Mouse (Mus musculus) lung, embryonic 16.5 days (tissue): Measurements from ENCODE around the gene Gm5475. TPM values are rescaled to one million over a fixed set of nuclear protein-coding genes. Genes with fewer than 3 reads are reported as not detected.
"Not testable (repeated sequence)": the region's sequence is repeated elsewhere in the genome, so short reads cannot be mapped to it uniquely, and the experiment has no call there.

ENCODE experiments used
- ATAC-seq: fragments of 200-750 bp; cut with Nextera tagmentation; 2 replicates; pipeline ENCODE4 v1.8.0; 2017; ENCODE audit warnings: low read depth, mild to moderate bottlenecking, moderate library complexity
- H3K27ac ChIP-seq: fragments of 300-500 bp; sonication (generic); 2 replicates; pipeline ENCODE4 v1.5.1; 2014; ENCODE audit warnings: mild to moderate bottlenecking, control low read depth, low read length
- H3K27me3 ChIP-seq: fragments of 300-500 bp; sonication (generic); 2 replicates; pipeline ENCODE4 v1.6.1; 2014; ENCODE audit warnings: low read depth, low read length, mixed read lengths; ENCODE audit not compliant: control insufficient read depth, insufficient read depth
- H3K36me3 ChIP-seq: fragments of 300-500 bp; sonication (generic); 2 replicates; pipeline ENCODE4 v1.6.1; 2014; ENCODE audit warnings: low read length; ENCODE audit not compliant: control insufficient read depth, insufficient read depth
- H3K4me1 ChIP-seq: fragments of 300-500 bp; sonication (generic); replicated peaks from 2 replicates; pipeline ENCODE4 v1.6.1; 2014; ENCODE audit warnings: low read length, mixed read lengths; ENCODE audit not compliant: control insufficient read depth, insufficient read depth
- H3K4me2 ChIP-seq: fragments of 300-500 bp; sonication (generic); 2 replicates; pipeline ENCODE4 v1.6.1; 2014; ENCODE audit warnings: low read depth, low read length, control low read depth
- H3K4me3 ChIP-seq: fragments of 300-500 bp; sonication (generic); 2 replicates; pipeline ENCODE4 v1.5.1; 2014; ENCODE audit warnings: mild to moderate bottlenecking, low read length, control low read depth
- H3K9ac ChIP-seq: fragments of 300-500 bp; sonication (generic); 2 replicates; pipeline ENCODE4 v1.6.1; 2014; ENCODE audit warnings: low read length, control low read depth
- H3K9me3 ChIP-seq: fragments of 300-500 bp; sonication (generic); 2 replicates; pipeline ENCODE4 v1.6.1; 2016; ENCODE audit warnings: low read length; ENCODE audit not compliant: control insufficient read depth
- WGBS: fragments of 180-500 bp; shearing (Covaris S2); extraction: QIAGEN DNeasy Blood & Tissue Kit; methylation state at CpG from one replicate; pipeline ENCODE4 v1.1.7; 2014; 5-methylcytosine and 5-hydroxymethylcytosine counted together
- polyA plus RNA-seq: library from polyadenylated mRNA; unstranded; fragments of >200 nt; fragmentation: Nextera tagmentation; extraction: Ambion mirVana; gene quantifications from 2 replicates; pipeline ENCODE4 v1.2.1, GENCODE M21; 2015

Gene Gm5475
- 0.06 and 0.19 TPM in 2 replicates for polyA plus RNA-seq

- WGBS = 22% methylated on average over 3 of the region's 3 CpGs
- not testable (repeated sequence) for H3K27ac ChIP-seq, H3K9me3 ChIP-seq, H3K36me3 ChIP-seq, ATAC-seq
- peak within 1 kb of the TSS; percentile 84 for H3K9ac ChIP-seq
- H3K4me2 ChIP-seq = peak within 1 kb of the TSS; percentile 92
- peaks cover 16% of the 10 kb centered on the region for H3K27me3 ChIP-seq
- peak within 1 kb of the TSS; percentile 87 for H3K4me3 ChIP-seq
- H3K4me1 ChIP-seq = peaks cover 16% of the 10 kb centered on the region
These were observed at the start of gene Gm5475 for GRCm38 (mm10) chr15:100421758-100422197. Gene Gm5475 (plus strand): TSS chr15:100422147.

DNA sequence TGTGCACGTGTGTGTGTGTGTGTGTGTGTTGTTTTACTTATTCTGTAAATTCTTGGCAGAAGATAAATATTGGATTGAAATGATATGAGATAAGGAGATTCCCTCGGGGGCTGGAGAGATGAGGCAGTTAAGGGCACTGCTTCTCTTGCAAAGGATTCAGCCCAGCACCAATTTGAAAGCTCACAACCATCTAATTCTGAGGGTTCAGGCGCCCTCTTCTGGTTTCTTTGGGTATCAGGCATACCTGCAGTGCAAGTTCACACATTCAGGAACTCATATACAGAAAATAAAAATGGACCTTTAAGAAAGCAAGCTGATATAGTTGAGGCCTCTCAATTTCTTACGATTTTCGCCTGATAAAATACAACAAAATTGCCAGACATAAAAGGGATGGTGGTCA, 46.9 kb upstream of the Gm5475 start:
- WGBS = 31% methylated on average over 5 of the region's 5 CpGs
- H3K4me3 ChIP-seq = no peak overlapping the region
- no peak for ATAC-seq
- no peaks in the 10 kb centered on the region for H3K4me1 ChIP-seq
- no peak overlapping the region for H3K4me2 ChIP-seq
- H3K9me3 ChIP-seq = no peaks in the 10 kb centered on the region
- no peaks in the 10 kb centered on the region for H3K36me3 ChIP-seq
- H3K27ac ChIP-seq = no peak overlapping the region
- H3K9ac ChIP-seq = no peak overlapping the region
- no peaks in the 10 kb centered on the region for H3K27me3 ChIP-seq

GRCm38 (mm10) chr15:100377847-100378505, 44.0 kb upstream of the Gm5475 start:
- not testable (repeated sequence) for H3K9ac ChIP-seq, H3K4me2 ChIP-seq, H3K36me3 ChIP-seq, H3K4me1 ChIP-seq, H3K27ac ChIP-seq, H3K4me3 ChIP-seq, H3K27me3 ChIP-seq, H3K9me3 ChIP-seq
- 22% methylated on average over 3 of the region's 9 CpGs for WGBS
- peak; percentile 57 for ATAC-seq

- no peak overlapping the region for H3K4me3 ChIP-seq
- H3K9ac ChIP-seq = no peak overlapping the region
- 80% methylated on average over 8 of the region's 8 CpGs for WGBS
- H3K27me3 ChIP-seq = no peaks in the 10 kb centered on the region
- H3K27ac ChIP-seq = no peak overlapping the region
- H3K4me1 ChIP-seq = peaks cover 3% of the 10 kb centered on the region; the same call in 1 of the 2 replicates
- no peak; the same call in 1 of the 2 replicates for ATAC-seq
- no peak overlapping the region for H3K4me2 ChIP-seq
- no peaks in the 10 kb centered on the region for H3K9me3 ChIP-seq
- no peaks in the 10 kb centered on the region for H3K36me3 ChIP-seq
These were observed 42.3 kb upstream of the Gm5475 start for GRCm38 (mm10) chr15:100379658-100380057.

DNA sequence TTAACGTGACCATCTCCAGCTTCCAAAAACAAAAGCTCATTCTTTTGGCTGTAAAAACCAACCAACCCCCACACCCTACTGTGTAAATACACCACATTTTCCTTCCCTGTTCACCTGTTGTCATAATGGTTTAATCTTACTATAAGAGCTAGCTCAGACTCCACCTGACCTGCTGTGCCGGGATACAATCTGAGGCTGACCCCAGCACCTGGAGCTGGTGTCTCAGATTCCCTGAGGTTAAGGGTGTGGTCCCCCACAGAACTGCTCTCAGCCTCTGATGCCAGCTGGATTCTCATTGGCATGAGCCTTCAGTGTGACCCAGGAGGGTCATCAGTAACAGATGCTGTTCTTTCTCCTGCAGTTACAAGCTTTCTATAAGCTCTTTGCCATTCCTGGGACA, 41.8 kb upstream of the Gm5475 start:
- WGBS = 46% methylated on average over 2 of the region's 2 CpGs
- no peak overlapping the region for H3K9ac ChIP-seq
- peaks cover 3% of the 10 kb centered on the region; the same call in 1 of the 2 replicates for H3K4me1 ChIP-seq
- H3K36me3 ChIP-seq = no peaks in the 10 kb centered on the region
- no peaks in the 10 kb centered on the region for H3K9me3 ChIP-seq
- H3K4me2 ChIP-seq = no peak overlapping the region
- H3K27ac ChIP-seq = peak overlapping the region; percentile 49; the same call in 1 of the 2 replicates
- H3K27me3 ChIP-seq = no peaks in the 10 kb centered on the region
- H3K4me3 ChIP-seq = no peak overlapping the region
- peak; percentile 59; the same call in 1 of the 2 replicates for ATAC-seq

DNA sequence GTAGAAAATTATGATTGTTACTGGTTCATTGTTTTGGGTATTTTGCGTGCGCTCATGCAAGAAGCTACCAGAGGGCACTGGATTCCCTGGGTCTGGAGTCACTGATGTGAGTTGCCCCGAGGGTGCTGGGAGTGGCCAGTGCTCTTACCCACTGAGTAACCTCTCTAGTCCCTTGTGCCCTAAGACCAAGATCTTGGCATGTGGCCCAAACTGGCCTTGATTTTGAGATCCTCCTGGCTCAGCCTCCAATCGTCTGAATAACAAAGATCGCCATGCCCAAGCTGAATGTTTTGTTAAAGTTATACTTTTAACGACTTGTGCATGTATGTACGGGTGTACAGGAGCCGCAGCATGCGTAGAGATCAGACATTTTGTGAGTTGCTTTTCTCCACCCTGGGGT, 36.2 kb upstream of the Gm5475 start:
- no peaks in the 10 kb centered on the region for H3K27me3 ChIP-seq
- no peak overlapping the region for H3K4me2 ChIP-seq
- no peaks in the 10 kb centered on the region for H3K9me3 ChIP-seq
- WGBS = 92% methylated on average over 9 of the region's 9 CpGs
- no peak overlapping the region for H3K4me3 ChIP-seq
- no peaks in the 10 kb centered on the region for H3K36me3 ChIP-seq
- no peaks in the 10 kb centered on the region for H3K4me1 ChIP-seq
- no peak overlapping the region for H3K27ac ChIP-seq
- no peak for ATAC-seq
- H3K9ac ChIP-seq = no peak overlapping the region

DNA sequence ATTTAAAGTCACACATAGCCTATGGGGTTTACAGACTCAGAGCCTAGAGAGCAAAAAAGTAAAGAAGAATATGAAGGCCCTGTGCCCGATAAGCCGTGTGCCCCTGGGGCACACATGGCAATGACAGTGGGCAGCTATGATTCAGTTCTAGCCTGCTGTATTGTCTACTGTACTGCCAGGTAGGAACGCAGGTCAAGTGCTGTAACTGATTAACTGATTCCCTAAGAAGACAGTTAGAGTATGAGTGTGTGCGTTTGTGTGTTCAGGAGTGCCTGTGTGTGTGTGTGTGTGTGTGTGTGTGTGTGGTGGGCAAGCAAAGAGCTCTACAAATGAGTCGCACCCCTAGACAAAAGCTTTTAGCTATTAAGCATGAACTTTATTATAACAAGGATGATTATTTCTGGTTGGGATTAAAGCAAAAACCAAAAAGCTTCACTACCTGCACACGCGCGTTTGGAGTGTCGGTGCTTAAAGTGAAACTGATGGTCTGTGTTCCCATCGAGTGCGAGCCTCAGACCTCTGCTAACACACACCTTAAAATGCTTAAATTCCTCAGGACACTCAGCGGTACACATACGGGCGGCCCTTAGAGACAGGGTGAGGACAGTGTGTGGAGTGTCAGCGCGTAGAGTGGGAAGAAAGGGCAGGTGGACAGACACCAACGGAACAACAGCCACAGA, 34.3 kb upstream of the Gm5475 start:
- peak overlapping the region; percentile 16; the same call in 1 of the 2 replicates for H3K4me3 ChIP-seq
- ATAC-seq = peak; percentile 83
- no peaks in the 10 kb centered on the region for H3K27me3 ChIP-seq
- H3K27ac ChIP-seq = peak overlapping the region; percentile 85
- H3K4me1 ChIP-seq = no peaks in the 10 kb centered on the region
- H3K36me3 ChIP-seq = no peaks in the 10 kb centered on the region
- H3K4me2 ChIP-seq = peak overlapping the region; percentile 26; the same call in 1 of the 2 replicates
- no peaks in the 10 kb centered on the region for H3K9me3 ChIP-seq
- H3K9ac ChIP-seq = no peak overlapping the region
- WGBS = 59% methylated on average over 17 of the region's 17 CpGs

DNA sequence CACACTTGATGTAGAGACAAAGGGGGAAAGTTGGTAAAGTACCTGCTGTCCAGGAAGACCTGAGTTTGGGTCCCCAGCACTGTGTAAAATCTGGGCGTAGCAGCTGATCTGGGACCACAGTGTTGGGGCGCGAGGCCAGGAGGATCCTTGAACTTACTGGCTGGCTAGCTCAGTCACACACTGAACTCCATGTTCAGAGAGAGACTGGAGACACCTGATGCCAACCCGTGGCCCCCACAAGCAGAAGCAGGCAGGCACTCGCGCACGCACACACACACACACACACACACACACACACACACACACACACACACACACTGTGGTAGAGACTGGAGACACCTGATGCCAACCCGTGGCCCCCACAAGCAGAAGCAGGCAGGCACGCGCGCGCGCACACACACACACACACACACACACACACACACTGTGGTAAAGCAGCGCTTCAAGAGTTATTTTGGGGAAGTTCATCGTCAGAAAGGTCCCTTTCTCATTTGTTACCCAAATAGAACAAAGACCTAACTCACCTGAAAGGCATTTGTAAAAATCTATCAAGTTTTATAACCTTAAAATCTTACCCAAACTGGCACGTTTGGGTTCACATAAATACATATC, 33.6 kb upstream of the Gm5475 start:
- H3K27ac ChIP-seq = peak overlapping the region; percentile 85
- H3K27me3 ChIP-seq = no peaks in the 10 kb centered on the region
- peak overlapping the region; percentile 16; the same call in 1 of the 2 replicates for H3K4me3 ChIP-seq
- no peak overlapping the region for H3K9ac ChIP-seq
- 68% methylated on average over 16 of the region's 16 CpGs for WGBS
- H3K9me3 ChIP-seq = no peaks in the 10 kb centered on the region
- peak overlapping the region; percentile 26; the same call in 1 of the 2 replicates for H3K4me2 ChIP-seq
- no peaks in the 10 kb centered on the region for H3K4me1 ChIP-seq
- H3K36me3 ChIP-seq = no peaks in the 10 kb centered on the region
- peak; percentile 59 for ATAC-seq

GRCm38 (mm10) chr15:100388886-100389285, 33.1 kb upstream of the Gm5475 start:
- ATAC-seq = no peak
- WGBS = 48% methylated on average over 9 of the region's 9 CpGs
- Histone ChIP-seq H3K9me3 (no peaks in the 10 kb centered on the region), H3K4me3 (no peak overlapping the region), H3K4me1 (no peaks in the 10 kb centered on the region), H3K36me3 (peaks cover 4% of the 10 kb centered on the region; the same call in 1 of the 2 replicates), H3K4me2 (no peak overlapping the region), H3K9ac (no peak overlapping the region), H3K27me3 (no peaks in the 10 kb centered on the region), H3K27ac (no peak overlapping the region)
